Mouse (Mus musculus) heart, embryonic 14.5 days (tissue): Measurements from ENCODE around the gene 4930503B20Rik. TPM values are rescaled to one million over a fixed set of nuclear protein-coding genes. Genes with fewer than 3 reads are reported as not detected.

ENCODE experiments used
- ATAC-seq: fragments of 200-750 bp; cut with Nextera tagmentation; 2 replicates; pipeline ENCODE4 v1.8.0; 2017; ENCODE audit warnings: low read depth, moderate TSS enrichment; ENCODE audit not compliant: insufficient number of reproducible peaks, insufficient read depth, low FRiP score
- H3K27ac ChIP-seq, 2 experiments: fragments of 200-500 bp in 1 of 2; fragments of 300-500 bp in 1 of 2; sonication (generic) in 1 of 2; replicated peaks in 1 of 2; 2 replicates each; pipeline ENCODE4 v1.5.1; 2012 to 2014; ENCODE audit warnings: low read depth in 2 of 2, low read length in 2 of 2, control low read depth in 1 of 2, mild to moderate bottlenecking in 1 of 2, mixed read lengths in 1 of 2; ENCODE audit not compliant: control insufficient read depth in 1 of 2, insufficient read depth in 1 of 2
- H3K27me3 ChIP-seq: fragments of 300-500 bp; sonication (generic); 2 replicates; pipeline ENCODE4 v1.6.1; 2014; ENCODE audit warnings: mild to moderate bottlenecking, low read length, control low read depth; ENCODE audit not compliant: control insufficient read depth, insufficient read depth
- H3K36me3 ChIP-seq: fragments of 300-500 bp; sonication (generic); 2 replicates; pipeline ENCODE4 v1.6.1; 2014; ENCODE audit warnings: mild to moderate bottlenecking, control low read depth, low read length, mixed read lengths; ENCODE audit not compliant: control insufficient read depth, insufficient read depth
- H3K4me1 ChIP-seq, 2 experiments: fragments of 200-500 bp in 1 of 2; fragments of 300-500 bp in 1 of 2; sonication (generic) in 1 of 2; 2 replicates each; pipeline ENCODE4 v1.6.1; 2012 to 2014; ENCODE audit warnings: low read length in 2 of 2, control low read depth in 1 of 2, mixed read lengths in 1 of 2; ENCODE audit not compliant: control insufficient read depth in 2 of 2, insufficient read depth in 2 of 2
- H3K4me2 ChIP-seq: fragments of 300-500 bp; sonication (generic); 2 replicates; pipeline ENCODE4 v1.6.1; 2014; ENCODE audit warnings: mild to moderate bottlenecking, low read length
- H3K4me3 ChIP-seq, 2 experiments: fragments of 200-500 bp in 1 of 2; fragments of 300-500 bp in 1 of 2; sonication (generic) in 1 of 2; 2 replicates each; pipeline ENCODE4 v1.5.1; 2012 to 2014; ENCODE audit warnings: low read length in 2 of 2, mild to moderate bottlenecking in 2 of 2, control low read depth in 1 of 2, low read depth in 1 of 2, moderate library complexity in 1 of 2; ENCODE audit not compliant: control insufficient read depth in 1 of 2, insufficient read depth in 1 of 2
- H3K9ac ChIP-seq: fragments of 300-500 bp; sonication (generic); 2 replicates; pipeline ENCODE4 v1.6.1; 2014; ENCODE audit warnings: mild to moderate bottlenecking, low read length
- H3K9me3 ChIP-seq: fragments of 300-500 bp; sonication (generic); 2 replicates; pipeline ENCODE4 v1.6.1; 2016; ENCODE audit warnings: low read length, control low read depth; ENCODE audit not compliant: control insufficient read depth
- WGBS: fragments of 180-500 bp; shearing (Covaris S2); extraction: QIAGEN DNeasy Blood & Tissue Kit; methylation state at CpG from one replicate; pipeline ENCODE4 v1.1.7; 2014; 5-methylcytosine and 5-hydroxymethylcytosine counted together
- polyA plus RNA-seq: library from polyadenylated mRNA; unstranded; fragments of >200 nt; fragmentation: Nextera tagmentation; extraction: Ambion mirVana; gene quantifications from 2 replicates; pipeline ENCODE4 v1.2.1, GENCODE M21; 2014

Gene 4930503B20Rik
- polyA plus RNA-seq, 1 experiment from 2014 or later: not detected

DNA sequence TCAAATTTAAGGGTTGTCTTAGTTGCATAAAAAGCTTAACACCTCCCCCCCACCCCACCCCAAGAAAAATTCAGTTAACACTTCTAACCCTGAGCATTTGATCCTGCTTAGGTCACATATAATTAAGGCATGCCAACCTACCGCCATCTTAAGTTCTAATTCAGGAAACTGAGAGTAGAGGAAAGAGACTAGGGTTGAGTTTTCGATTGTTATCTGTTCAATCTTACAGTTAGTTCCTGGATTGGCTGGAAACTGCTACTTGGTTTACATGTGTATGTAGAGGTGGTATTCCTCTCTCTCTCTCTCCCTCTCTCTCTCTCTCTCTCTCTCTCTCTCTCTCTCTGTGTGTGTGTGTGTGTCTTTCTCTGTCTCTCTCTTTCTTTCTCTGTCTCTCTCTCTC is 32.0 kb upstream of the 4930503B20Rik start:
- H3K9ac ChIP-seq: peak overlapping the region; percentile 71; the same call in 1 of the 2 replicates
- 62% methylated on average over 2 of the region's 2 CpGs for WGBS
- H3K36me3 ChIP-seq: no peaks in the 10 kb centered on the region
- peaks cover 17 to 33% of the 10 kb centered on the region in 2 experiments for H3K4me1 ChIP-seq
- no peak for ATAC-seq
- H3K9me3 ChIP-seq: no peaks in the 10 kb centered on the region
- no peaks in the 10 kb centered on the region for H3K27me3 ChIP-seq
- H3K4me3 ChIP-seq: no peak overlapping the region
- peak overlapping the region; percentile 86 to 93; a peak in 3 of 4 replicates for H3K27ac ChIP-seq
- H3K4me2 ChIP-seq: peak overlapping the region; percentile 69

DNA sequence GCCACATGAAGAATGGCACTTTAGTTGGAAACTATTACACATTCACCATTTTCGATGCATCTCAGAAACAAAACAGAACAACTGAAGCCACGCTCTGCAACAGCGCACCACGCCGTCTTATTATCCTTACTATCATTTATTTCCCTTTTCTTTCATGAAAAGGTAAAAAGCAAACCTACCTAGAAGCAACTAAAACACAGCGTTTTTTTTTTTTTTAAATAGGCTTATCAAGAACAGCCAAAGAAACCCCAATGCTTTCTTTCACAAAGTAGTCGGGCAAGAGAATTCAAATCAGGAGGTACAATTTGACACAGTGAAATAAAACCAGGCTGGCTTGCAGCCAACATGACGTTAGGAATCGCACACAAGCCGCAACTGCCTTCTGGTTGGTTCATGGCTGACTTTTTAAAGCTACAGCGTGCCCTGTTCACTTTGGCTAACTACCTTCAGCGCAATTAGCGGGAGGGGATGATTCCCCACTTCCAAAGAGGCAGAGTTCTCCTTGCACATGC is 31.1 kb upstream of the 4930503B20Rik start:
- Histone ChIP-seq H3K9ac (peak overlapping the region; percentile 71), H3K36me3 (no peaks in the 10 kb centered on the region), H3K4me1 (peaks cover 10 to 24% of the 10 kb centered on the region in 2 experiments), H3K9me3 (no peaks in the 10 kb centered on the region), H3K27ac (peak overlapping the region; percentile 86 to 93), H3K4me2 (peak overlapping the region; percentile 69), H3K4me3 (peak overlapping the region; percentile 27 to 34), H3K27me3 (no peaks in the 10 kb centered on the region)
- WGBS: 36% methylated on average over 13 of the region's 13 CpGs
- no peak for ATAC-seq

- Histone ChIP-seq H3K4me3 (no peak overlapping the region; a peak in 1 of 4 replicates), H3K4me2 (peak overlapping the region; percentile 69), H3K27me3 (no peaks in the 10 kb centered on the region), H3K36me3 (no peaks in the 10 kb centered on the region), H3K9ac (0 out of 2 replicates have a peak overlapping the region, but pooled peaks have one; percentile 71), H3K9me3 (no peaks in the 10 kb centered on the region), H3K27ac (peak overlapping the region in 1 of 2 experiments; percentile 86; a peak in 2 of 4 replicates), H3K4me1 (peaks cover 10 to 20% of the 10 kb centered on the region in 2 experiments; a peak in 3 of 4 replicates)
- no peak for ATAC-seq
- WGBS: 55% methylated on average over 8 of the region's 8 CpGs
Measured at GRCm38 (mm10) chr3:146681696-146682095, 30.6 kb upstream of the 4930503B20Rik start.

DNA sequence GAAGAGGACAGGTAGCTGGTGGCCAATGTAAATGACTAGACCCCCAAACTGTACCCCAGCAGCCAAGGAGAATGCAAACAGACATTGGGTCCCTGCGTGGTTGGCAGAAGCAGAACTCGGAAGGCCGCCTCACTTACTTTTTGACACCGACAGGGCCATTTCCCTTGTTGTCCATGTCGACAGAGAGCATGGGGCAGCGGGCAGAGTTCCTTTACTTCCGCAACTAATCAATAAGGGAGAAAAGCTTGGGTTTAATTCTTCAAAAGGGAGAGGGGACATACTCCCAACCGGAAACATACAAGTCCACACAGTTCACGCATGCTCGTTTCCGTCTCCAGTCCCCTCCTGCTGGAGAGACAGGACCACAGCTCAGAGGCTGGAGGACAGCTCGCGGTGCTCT is 29.5 kb upstream of the 4930503B20Rik start:
- Histone ChIP-seq H3K9ac (no peak overlapping the region), H3K4me1 (peaks cover 10 to 20% of the 10 kb centered on the region in 2 experiments; a peak in 3 of 4 replicates), H3K27ac (no peak overlapping the region), H3K4me2 (no peak overlapping the region), H3K4me3 (no peak overlapping the region), H3K9me3 (no peaks in the 10 kb centered on the region), H3K27me3 (no peaks in the 10 kb centered on the region), H3K36me3 (no peaks in the 10 kb centered on the region)
- ATAC-seq: no peak
- WGBS: 90% methylated on average over 13 of the region's 13 CpGs

- Histone ChIP-seq H3K36me3 (no peaks in the 10 kb centered on the region), H3K9ac (no peak overlapping the region), H3K27me3 (no peaks in the 10 kb centered on the region), H3K9me3 (no peaks in the 10 kb centered on the region), H3K4me1 (peaks cover 8 to 17% of the 10 kb centered on the region in 2 experiments; a peak in 3 of 4 replicates), H3K4me2 (no peak overlapping the region), H3K4me3 (no peak overlapping the region), H3K27ac (no peak overlapping the region)
- 92% methylated on average over 16 of the region's 16 CpGs for WGBS
- no peak for ATAC-seq
Measured at GRCm38 (mm10) chr3:146679646-146680045, 28.5 kb upstream of the 4930503B20Rik start.

DNA sequence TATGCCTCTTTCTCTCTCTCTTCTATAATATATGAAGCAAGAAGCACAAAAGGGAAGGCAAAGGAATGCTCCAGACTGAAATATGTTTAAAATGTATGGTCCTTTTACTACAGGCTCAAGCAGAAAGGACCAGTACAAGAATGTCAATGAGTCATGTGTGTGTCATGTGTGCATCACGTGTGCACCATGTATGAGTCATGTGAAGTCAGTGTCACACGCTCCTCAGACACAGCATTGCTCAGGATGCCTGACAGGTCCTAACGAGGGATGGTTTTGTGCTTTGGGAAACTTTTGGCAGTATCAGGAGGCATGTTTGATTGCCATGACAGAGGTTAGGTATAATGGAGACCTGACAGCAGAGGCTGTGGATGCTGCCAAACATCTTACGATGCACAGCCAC is 25.1 kb upstream of the 4930503B20Rik start:
- H3K27ac ChIP-seq: no peak overlapping the region

DNA sequence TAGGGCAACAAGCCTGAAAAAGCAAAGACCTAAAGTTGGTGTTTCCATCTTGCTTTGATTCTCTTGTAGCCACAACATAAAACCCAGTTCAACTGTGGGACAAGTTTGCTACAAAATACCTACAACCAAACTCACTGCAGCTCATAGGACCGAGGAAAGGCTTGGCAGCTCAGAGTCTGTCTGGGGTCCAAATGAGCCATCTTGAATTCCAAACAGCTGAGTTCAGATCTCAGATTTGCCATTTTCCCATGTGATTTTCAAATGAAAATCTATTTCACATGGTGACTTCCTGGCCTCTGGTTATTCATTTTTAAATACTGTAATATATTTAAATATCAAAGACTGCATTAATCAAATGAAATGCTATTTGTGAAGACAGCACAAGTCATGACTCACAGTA is 24.0 kb upstream of the 4930503B20Rik start:
- Histone ChIP-seq H3K36me3 (no peaks in the 10 kb centered on the region), H3K27me3 (no peaks in the 10 kb centered on the region), H3K9me3 (no peaks in the 10 kb centered on the region), H3K4me2 (no peak overlapping the region), H3K4me3 (no peak overlapping the region), H3K9ac (no peak overlapping the region), H3K27ac (no peak overlapping the region), H3K4me1 (no peaks in the 10 kb centered on the region)
- 75% methylated on average over 1 of the region's 1 CpGs for WGBS
- ATAC-seq: no peak

More for the DNA sequence above, 25.1 kb upstream of the 4930503B20Rik start:
- ATAC-seq: no peak
- Histone ChIP-seq H3K4me3 (no peak overlapping the region), H3K4me1 (no peaks in the 10 kb centered on the region), H3K36me3 (no peaks in the 10 kb centered on the region), H3K9me3 (no peaks in the 10 kb centered on the region), H3K9ac (no peak overlapping the region), H3K4me2 (no peak overlapping the region), H3K27me3 (no peaks in the 10 kb centered on the region)
- WGBS: 83% methylated on average over 4 of the region's 4 CpGs

DNA sequence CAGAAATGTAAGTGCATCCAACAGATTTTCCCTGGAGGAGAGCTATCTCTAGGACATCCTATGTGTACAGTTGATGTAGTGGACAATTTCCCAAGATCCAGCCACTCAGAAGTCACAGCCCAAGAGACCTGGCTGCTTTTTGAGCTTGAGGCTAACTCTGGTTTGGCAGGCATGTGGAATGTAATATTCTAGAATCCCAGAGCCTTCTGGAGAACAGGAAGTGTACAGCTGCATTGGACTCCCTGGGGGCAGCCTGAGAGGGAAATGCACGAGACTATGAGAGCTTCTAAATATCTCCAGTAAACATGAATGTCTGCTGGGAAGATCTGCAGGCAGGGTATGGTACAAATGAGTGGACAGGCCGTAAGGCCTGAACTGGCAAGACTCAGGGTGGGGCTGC is 20.0 kb upstream of the 4930503B20Rik start:
- WGBS: 52% methylated on average over 2 of the region's 2 CpGs
- Histone ChIP-seq H3K4me1 (no peaks in the 10 kb centered on the region), H3K9me3 (no peaks in the 10 kb centered on the region), H3K36me3 (no peaks in the 10 kb centered on the region), H3K9ac (no peak overlapping the region), H3K4me3 (no peak overlapping the region), H3K4me2 (no peak overlapping the region), H3K27ac (no peak overlapping the region), H3K27me3 (no peaks in the 10 kb centered on the region)
- no peak for ATAC-seq
